Mouse (Mus musculus) stomach, embryonic 14.5 days (tissue): ENCODE data around the gene Kcnj10. TPM values are rescaled to one million over a fixed set of nuclear protein-coding genes. Genes with fewer than 3 reads are reported as not detected.

ENCODE experiments used
- ATAC-seq: fragments of 200-750 bp; cut with Nextera tagmentation; 2 replicates; pipeline ENCODE4 v1.8.0; 2017; ENCODE audit warnings: low read depth, moderate TSS enrichment; ENCODE audit not compliant: insufficient number of reproducible peaks, insufficient read depth, low FRiP score
- H3K27ac ChIP-seq: fragments of 300-500 bp; sonication (generic); 2 replicates; pipeline ENCODE4 v1.5.1; 2014; ENCODE audit warnings: mild to moderate bottlenecking, low read length, moderate library complexity, mixed read lengths
- H3K27me3 ChIP-seq: fragments of 300-500 bp; sonication (generic); 2 replicates; pipeline ENCODE4 v1.6.1; 2014; ENCODE audit warnings: low read length, control low read depth, mixed read lengths; ENCODE audit not compliant: control insufficient read depth, insufficient read depth
- H3K36me3 ChIP-seq: fragments of 300-500 bp; sonication (generic); 2 replicates; pipeline ENCODE4 v1.6.1; 2014; ENCODE audit warnings: mild to moderate bottlenecking, control low read depth, low read length, moderate library complexity, mixed read lengths; ENCODE audit not compliant: control insufficient read depth, insufficient read depth
- H3K4me1 ChIP-seq: fragments of 300-500 bp; sonication (generic); 2 replicates; pipeline ENCODE4 v1.6.1; 2014; ENCODE audit warnings: low read length, control low read depth, mixed read lengths; ENCODE audit not compliant: control insufficient read depth, insufficient read depth
- H3K4me2 ChIP-seq: fragments of 300-500 bp; sonication (generic); replicated peaks from 2 replicates; pipeline ENCODE4 v1.6.1; 2014; ENCODE audit warnings: low read depth, low read length, control low read depth
- H3K4me3 ChIP-seq: fragments of 300-500 bp; sonication (generic); 2 replicates; pipeline ENCODE4 v1.5.1; 2014; ENCODE audit warnings: low read depth, low read length, control low read depth
- H3K9ac ChIP-seq: fragments of 300-500 bp; sonication (generic); replicated peaks from 2 replicates; pipeline ENCODE4 v1.6.1; 2014; ENCODE audit warnings: low read depth, mild to moderate bottlenecking, control low read depth, low read length, moderate library complexity, mixed read lengths
- H3K9me3 ChIP-seq: fragments of 300-500 bp; sonication (generic); 2 replicates; pipeline ENCODE4 v1.6.1; 2016; ENCODE audit warnings: low read depth, low read length, control low read depth; ENCODE audit not compliant: control insufficient read depth
- WGBS: fragments of 180-500 bp; shearing (Covaris S2); extraction: QIAGEN DNeasy Blood & Tissue Kit; methylation state at CpG from one replicate; pipeline ENCODE4 v1.1.7; 2014; 5-methylcytosine and 5-hydroxymethylcytosine counted together
- polyA plus RNA-seq: library from polyadenylated mRNA; unstranded; fragments of >200 nt; fragmentation: Nextera tagmentation; extraction: Ambion mirVana; gene quantifications from 2 replicates; pipeline ENCODE4 v1.2.1, GENCODE M21; 2014

Kcnj10 gene
- polyA plus RNA-seq, result 0.09 and 0.18 TPM in 2 replicates

DNA sequence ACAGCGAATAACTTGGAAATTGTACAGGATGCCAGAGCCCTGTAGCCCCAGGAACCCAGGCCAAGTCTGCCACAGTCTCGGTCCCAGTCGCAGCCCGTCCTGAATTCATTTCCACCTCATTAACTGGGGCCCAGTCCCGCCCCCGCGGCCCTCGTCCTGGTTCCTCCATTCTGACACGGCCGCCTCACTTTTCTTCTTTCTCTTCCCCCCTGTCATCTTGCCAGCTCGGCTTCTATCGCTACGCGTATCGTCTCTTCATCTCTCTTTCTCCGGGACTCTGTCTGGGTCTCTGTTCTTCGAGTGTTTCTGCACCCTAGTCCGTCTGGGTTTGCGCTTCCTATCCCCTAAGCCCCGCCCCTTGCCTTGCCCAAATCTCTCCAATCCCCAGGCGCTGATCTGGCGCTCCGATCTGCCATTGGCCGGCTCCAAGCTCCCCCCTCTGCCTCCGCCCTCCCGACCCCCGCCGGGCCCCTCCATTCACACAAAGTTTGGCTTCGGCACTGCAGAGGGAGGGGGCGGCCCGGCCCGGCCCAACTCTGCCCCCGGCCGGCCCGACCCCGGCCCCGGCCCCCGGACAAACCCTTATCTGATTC lies at the start of gene Kcnj10:
Gene Kcnj10, plus strand, starts transcription at position 482 of the 593 bp plus-strand sequence.
- peak; percentile 83; the same call in 1 of the 2 replicates for ATAC-seq
- Histone ChIP-seq H3K4me1 (peaks cover 4% of the 10 kb centered on the region; the same call in 1 of the 2 replicates), H3K4me2 (peak within 1 kb of the TSS; percentile 64), H3K9me3 (no peaks in the 10 kb centered on the region), H3K36me3 (no peaks in the 10 kb centered on the region), H3K27me3 (peaks cover 9% of the 10 kb centered on the region), H3K27ac (no peak within 1 kb of the TSS), H3K4me3 (peak within 1 kb of the TSS; percentile 29), H3K9ac (no peak within 1 kb of the TSS; the same call in 1 of the 2 replicates)
- under 1% methylated on average over 38 of the region's 38 CpGs for WGBS

DNA sequence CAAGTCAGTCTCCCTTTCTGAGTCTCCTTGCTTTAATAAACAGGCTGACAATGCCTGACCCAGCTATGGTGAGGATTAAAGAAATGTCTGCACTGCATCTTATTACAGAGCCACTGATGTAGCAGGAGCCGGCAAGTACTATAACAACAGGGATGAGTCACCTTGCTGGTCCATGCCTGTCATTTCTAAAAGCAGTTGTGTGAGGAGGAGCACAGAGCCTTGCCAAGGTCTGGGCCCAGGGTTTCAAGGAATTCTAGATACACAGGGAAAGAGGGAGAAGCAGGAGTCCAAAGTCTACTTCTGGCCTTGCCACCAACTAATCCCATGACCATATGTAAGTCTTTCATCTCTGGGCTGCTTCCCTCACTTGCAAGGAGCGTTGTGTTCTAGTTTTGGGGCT lies 48.1 kb upstream of the Kcnj10 start:
- WGBS, result 73% methylated on average over 2 of the region's 2 CpGs
- no peak overlapping the region for H3K4me2 ChIP-seq
- H3K27me3 ChIP-seq, result no peaks in the 10 kb centered on the region
- no peak overlapping the region for H3K9ac ChIP-seq
- H3K27ac ChIP-seq, result no peak overlapping the region
- no peak for ATAC-seq
- H3K36me3 ChIP-seq, result no peaks in the 10 kb centered on the region
- no peak overlapping the region for H3K4me3 ChIP-seq
- H3K9me3 ChIP-seq, result no peaks in the 10 kb centered on the region
- peaks cover 20% of the 10 kb centered on the region for H3K4me1 ChIP-seq

DNA sequence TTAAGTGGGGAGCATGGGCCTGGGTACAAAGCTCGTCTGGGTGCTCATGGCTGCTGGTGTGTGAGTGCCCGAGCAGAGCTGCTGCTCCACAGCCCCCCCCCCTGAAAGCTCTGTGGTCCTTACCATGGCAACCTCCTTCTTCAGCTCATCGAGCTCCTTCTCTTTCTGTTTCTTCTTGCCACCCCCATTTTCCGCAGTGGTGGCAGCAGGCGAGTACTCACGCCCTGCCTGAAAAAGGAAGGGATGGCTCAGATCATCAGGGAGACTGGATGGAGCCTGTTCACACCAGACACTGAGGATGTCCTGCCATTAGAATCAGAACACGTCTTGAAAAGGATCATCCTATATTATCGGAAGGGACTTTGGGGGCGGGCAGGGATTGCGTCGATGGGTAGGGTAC lies 47.6 kb upstream of the Kcnj10 start:
- Histone ChIP-seq H3K9ac (no peak overlapping the region), H3K9me3 (no peaks in the 10 kb centered on the region), H3K4me3 (no peak overlapping the region), H3K27ac (no peak overlapping the region), H3K36me3 (no peaks in the 10 kb centered on the region), H3K4me2 (no peak overlapping the region), H3K27me3 (no peaks in the 10 kb centered on the region), H3K4me1 (peaks cover 24% of the 10 kb centered on the region)
- ATAC-seq, result no peak
- WGBS, result 86% methylated on average over 11 of the region's 11 CpGs

DNA sequence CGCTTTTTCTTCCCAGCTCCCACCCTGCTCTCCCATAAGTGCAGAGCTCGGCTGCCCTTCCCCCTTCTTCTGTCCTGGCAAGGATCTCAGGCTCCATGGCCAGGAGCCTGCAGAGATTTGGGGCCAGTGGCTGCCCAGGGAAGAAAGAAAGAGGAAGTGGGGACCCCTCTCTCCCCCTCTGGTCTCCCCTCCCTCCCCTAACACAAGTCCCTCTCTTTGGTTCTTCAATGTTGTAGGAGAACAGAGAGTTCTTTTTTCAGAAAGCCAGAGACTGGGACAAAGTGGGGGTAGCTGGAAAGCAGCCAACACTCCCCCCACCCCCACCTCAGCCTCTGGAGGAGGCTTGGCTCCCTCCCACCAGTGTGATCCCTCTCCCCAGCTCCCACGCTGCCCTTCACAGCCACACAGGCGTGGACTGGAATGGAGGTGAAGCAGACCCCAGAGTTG lies 45.2 kb upstream of the Kcnj10 start:
- Histone ChIP-seq H3K4me3 (no peak overlapping the region), H3K36me3 (no peaks in the 10 kb centered on the region), H3K27me3 (no peaks in the 10 kb centered on the region), H3K27ac (peak overlapping the region; percentile 44; the same call in 1 of the 2 replicates), H3K4me2 (peak overlapping the region; percentile 41; the same call in 1 of the 2 replicates), H3K4me1 (peaks cover 24% of the 10 kb centered on the region), H3K9me3 (no peaks in the 10 kb centered on the region), H3K9ac (no peak overlapping the region)
- peak; percentile 55; the same call in 1 of the 2 replicates for ATAC-seq
- 45% methylated on average over 4 of the region's 4 CpGs for WGBS

DNA sequence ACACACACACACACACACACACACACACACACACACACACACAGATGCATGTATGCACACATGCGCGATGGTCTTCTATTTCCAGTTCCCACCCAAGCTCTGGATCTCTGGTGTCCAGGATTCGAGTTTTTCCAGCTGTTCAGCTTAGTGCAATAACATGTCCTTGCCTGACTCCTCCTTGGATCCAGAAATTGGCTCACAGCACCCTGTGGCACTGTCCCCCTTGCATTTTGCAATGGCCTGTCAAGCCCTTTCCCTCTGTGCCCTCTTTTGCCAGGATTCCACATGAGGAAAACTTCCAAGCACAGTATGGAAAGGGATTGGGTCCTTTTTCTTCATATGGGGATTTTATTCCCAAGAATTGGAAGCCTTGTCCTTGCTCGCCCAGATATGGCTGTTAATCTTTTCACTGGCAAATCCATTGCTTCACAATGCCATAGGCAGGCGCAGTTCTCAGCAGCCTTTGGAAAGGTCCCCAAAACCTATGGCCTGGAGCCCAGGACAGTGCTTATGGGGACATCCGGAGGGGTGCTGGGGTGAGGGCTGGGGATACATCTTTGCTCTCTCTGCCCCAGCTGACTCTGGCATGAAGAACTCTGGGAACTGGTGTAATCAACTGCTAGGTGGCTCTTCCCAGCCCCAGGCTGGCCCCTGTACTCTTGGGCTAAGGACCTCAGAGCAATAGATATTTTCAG lies 44.0 kb upstream of the Kcnj10 start:
- peak overlapping the region; percentile 41 for H3K4me2 ChIP-seq
- H3K27ac ChIP-seq, result peak overlapping the region; percentile 48; the same call in 1 of the 2 replicates
- H3K4me1 ChIP-seq, result peaks cover 24% of the 10 kb centered on the region
- no peaks in the 10 kb centered on the region for H3K36me3 ChIP-seq
- no peak for ATAC-seq
- H3K4me3 ChIP-seq, result peak overlapping the region; percentile 25; the same call in 1 of the 2 replicates
- no peaks in the 10 kb centered on the region for H3K27me3 ChIP-seq
- 76% methylated on average over 6 of the region's 6 CpGs for WGBS
- H3K9ac ChIP-seq, result no peak overlapping the region
- no peaks in the 10 kb centered on the region for H3K9me3 ChIP-seq

DNA sequence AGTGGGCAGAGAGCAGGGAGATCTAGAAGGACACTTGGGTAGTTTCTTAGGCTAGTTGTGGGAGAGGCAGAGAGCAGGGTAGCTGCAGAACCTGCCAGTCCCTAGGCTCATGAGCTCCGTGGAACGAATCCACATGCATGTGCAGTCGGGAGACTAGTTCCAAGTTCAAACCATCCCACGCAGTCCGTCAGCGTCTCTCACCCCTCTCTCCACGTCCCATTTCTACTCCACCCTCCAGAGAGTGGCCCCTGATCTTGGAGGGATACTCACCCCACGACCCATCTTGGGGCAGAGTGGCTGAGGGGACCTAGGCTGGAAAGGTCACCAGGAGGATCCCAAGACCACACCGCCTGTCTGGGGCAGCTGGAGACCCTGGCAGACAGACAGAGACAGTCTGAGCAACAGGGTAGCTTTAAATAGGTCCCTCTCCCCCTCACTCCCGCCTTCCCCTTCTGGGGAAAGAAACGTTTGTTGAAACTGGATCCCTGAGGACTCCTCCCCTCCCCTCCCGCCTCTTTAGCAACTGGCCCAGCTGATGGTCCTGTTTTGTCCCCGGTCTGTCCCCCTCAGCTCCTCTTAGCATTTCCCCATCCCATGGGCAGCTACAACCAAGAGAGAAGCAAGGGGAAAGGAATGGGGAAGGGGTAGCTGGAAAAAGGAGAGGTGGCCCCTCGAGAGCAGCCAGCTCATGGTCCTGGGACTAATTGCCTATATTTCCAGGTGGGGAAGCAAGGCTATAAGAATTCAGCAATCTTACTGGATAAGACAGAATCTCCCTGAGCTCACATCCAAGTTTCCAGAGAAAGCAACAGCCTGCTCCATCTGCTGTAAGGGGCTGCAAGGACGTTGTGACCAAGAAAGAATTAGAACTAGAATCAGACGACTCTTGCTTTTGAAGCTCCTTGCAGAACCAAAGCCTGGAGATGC lies 43.1 kb upstream of the Kcnj10 start, which contains the start of gene Atp1a2:
Gene Atp1a2, minus strand, starts transcription at position 454 of the 927 bp plus-strand sequence.
- Histone ChIP-seq H3K4me1 (peaks cover 24% of the 10 kb centered on the region), H3K9ac (no peak within 1 kb of the TSS), H3K27ac (peak within 1 kb of the TSS; percentile 48; the same call in 1 of the 2 replicates), H3K36me3 (no peaks in the 10 kb centered on the region), H3K4me2 (peak within 1 kb of the TSS; percentile 41), H3K27me3 (no peaks in the 10 kb centered on the region), H3K9me3 (no peaks in the 10 kb centered on the region), H3K4me3 (peak within 1 kb of the TSS; percentile 25)
- peak; percentile 44 for ATAC-seq
- 7% methylated on average over 16 of the region's 16 CpGs for WGBS

DNA sequence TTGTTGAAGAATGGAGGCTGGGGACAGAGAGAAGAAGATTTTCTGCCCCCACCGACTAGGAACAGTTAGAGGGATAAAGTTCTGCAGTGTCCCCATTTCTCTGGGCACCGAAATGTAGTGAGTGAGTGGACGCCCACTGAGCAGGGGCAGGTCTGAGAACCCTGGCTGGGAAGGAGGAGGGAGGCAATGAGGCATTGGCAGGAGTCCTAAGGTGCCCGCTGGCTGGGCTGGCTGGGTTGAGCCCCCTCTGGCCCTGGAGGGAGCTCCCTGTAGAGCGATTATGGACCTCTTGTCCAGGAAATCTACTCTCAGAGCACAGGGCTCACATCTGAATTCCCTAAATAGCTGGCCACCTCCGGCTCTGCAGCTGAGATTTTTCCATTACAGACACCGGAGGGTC lies 41.5 kb upstream of the Kcnj10 start:
- 69% methylated on average over 7 of the region's 7 CpGs for WGBS
- Histone ChIP-seq H3K27me3 (no peaks in the 10 kb centered on the region), H3K4me3 (no peak overlapping the region), H3K27ac (no peak overlapping the region), H3K36me3 (no peaks in the 10 kb centered on the region), H3K9me3 (no peaks in the 10 kb centered on the region), H3K4me1 (peaks cover 24% of the 10 kb centered on the region), H3K9ac (no peak overlapping the region), H3K4me2 (no peak overlapping the region)
- no peak for ATAC-seq

DNA sequence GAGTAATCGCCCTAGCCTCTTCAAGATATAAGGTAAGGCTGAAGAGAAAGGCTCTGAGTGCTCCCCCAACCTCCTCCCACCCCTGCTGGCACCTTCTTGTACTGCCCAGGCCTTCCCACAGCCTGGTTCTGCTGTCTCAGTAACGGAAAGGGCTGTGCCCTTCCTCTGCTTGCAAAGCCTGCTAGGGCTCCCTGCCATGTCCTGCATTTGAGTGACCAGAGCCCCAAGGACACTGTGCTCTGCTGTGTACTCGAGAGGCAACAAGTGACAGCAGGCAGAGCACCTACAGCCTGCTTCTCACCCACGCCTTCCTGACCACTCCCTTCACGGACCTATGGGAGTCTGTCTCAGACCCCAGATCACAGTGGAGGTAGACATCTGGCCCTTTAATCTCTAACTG lies 40.8 kb upstream of the Kcnj10 start:
- no peaks in the 10 kb centered on the region for H3K9me3 ChIP-seq
- peaks cover 24% of the 10 kb centered on the region for H3K4me1 ChIP-seq

More for the DNA sequence above, 40.8 kb upstream of the Kcnj10 start:
- H3K27ac ChIP-seq, result no peak overlapping the region
- H3K4me2 ChIP-seq, result no peak overlapping the region
- H3K4me3 ChIP-seq, result no peak overlapping the region
- no peak for ATAC-seq
- H3K36me3 ChIP-seq, result no peaks in the 10 kb centered on the region
- H3K27me3 ChIP-seq, result no peaks in the 10 kb centered on the region
- WGBS, result 67% methylated on average over 5 of the region's 5 CpGs
- H3K9ac ChIP-seq, result no peak overlapping the region
